Mouse (Mus musculus) hindbrain, embryonic 11.5 days (tissue): ENCODE measurements around the gene Nkx2-2. TPM values are rescaled to one million over a fixed set of nuclear protein-coding genes. Genes with fewer than 3 reads are reported as not detected.
A peak's percentile ranks its signal among the peaks of the same experiment; 100 is the strongest.

Experiments used
- ATAC-seq: fragments of 200-750 bp; cut with Nextera tagmentation; 2 replicates; pipeline ENCODE4 v1.8.0; 2017; ENCODE audit warnings: mild to moderate bottlenecking, moderate TSS enrichment, moderate library complexity; ENCODE audit not compliant: low FRiP score
- DNase-seq: peaks from one replicate; pipeline ENCODE4 v3.0.0-alpha.2; 2015; ENCODE audit warnings: low spot score
- H3K27ac ChIP-seq: fragments of 300-500 bp; sonication (generic); 2 replicates; pipeline ENCODE4 v1.5.1; 2014; ENCODE audit warnings: mild to moderate bottlenecking, low read depth, low read length
- H3K27me3 ChIP-seq: fragments of 300-500 bp; sonication (generic); 2 replicates; pipeline ENCODE4 v1.6.1; 2014; ENCODE audit warnings: mild to moderate bottlenecking, low read length, moderate library complexity, mixed read lengths; ENCODE audit not compliant: control insufficient read depth, insufficient read depth
- H3K36me3 ChIP-seq: fragments of 300-500 bp; sonication (generic); 2 replicates; pipeline ENCODE4 v1.6.1; 2014; ENCODE audit warnings: mild to moderate bottlenecking, low read length, moderate library complexity, mixed read lengths; ENCODE audit not compliant: control insufficient read depth, insufficient read depth
- H3K4me1 ChIP-seq: fragments of 300-500 bp; sonication (generic); replicated peaks from 2 replicates; pipeline ENCODE4 v1.6.1; 2014; ENCODE audit warnings: low read length, mixed read lengths; ENCODE audit not compliant: control insufficient read depth, insufficient read depth
- H3K4me2 ChIP-seq: fragments of 300-500 bp; sonication (generic); replicated peaks from 2 replicates; pipeline ENCODE4 v1.6.1; 2014; ENCODE audit warnings: mild to moderate bottlenecking, low read depth, low read length
- H3K4me3 ChIP-seq: fragments of 300-500 bp; sonication (generic); 2 replicates; pipeline ENCODE4 v1.5.1; 2014; ENCODE audit warnings: low read depth, low read length
- H3K9ac ChIP-seq: fragments of 300-500 bp; sonication (generic); 2 replicates; pipeline ENCODE4 v1.6.1; 2014; ENCODE audit warnings: low read depth, low read length
- H3K9me3 ChIP-seq: fragments of 300-500 bp; sonication (generic); 2 replicates; pipeline ENCODE4 v1.6.1; 2016; ENCODE audit warnings: low read length; ENCODE audit not compliant: control insufficient read depth
- WGBS: fragments of 180-500 bp; shearing (Covaris S2); extraction: QIAGEN DNeasy Blood & Tissue Kit; methylation state at CpG from one replicate; pipeline ENCODE4 v1.1.7; 2014; 5-methylcytosine and 5-hydroxymethylcytosine counted together
- polyA plus RNA-seq: library from polyadenylated mRNA; unstranded; fragments of >200 nt; fragmentation: Nextera tagmentation; extraction: Ambion mirVana; gene quantifications from 2 replicates; pipeline ENCODE4 v1.2.1, GENCODE M21; 2014

Nkx2-2 gene
- polyA plus RNA-seq, 1 experiment from 2014 or later: 5.7 TPM

- no peak for ATAC-seq
- no peak overlapping the region for H3K4me2 ChIP-seq
- H3K4me1 ChIP-seq: peaks cover 16% of the 10 kb centered on the region
Observed at GRCm38 (mm10) chr2:147189546-147190315, 4.3 kb downstream of the Nkx2-2 start.

GRCm38 (mm10) chr2:147188871-147189545, 5.0 kb downstream of the Nkx2-2 start:
- H3K9me3 ChIP-seq: no peaks in the 10 kb centered on the region
- H3K36me3 ChIP-seq: no peaks in the 10 kb centered on the region
- H3K27ac ChIP-seq: peak overlapping the region; percentile 47; the same call in 1 of the 2 replicates
- H3K9ac ChIP-seq: no peak overlapping the region
- peaks cover 11% of the 10 kb centered on the region for H3K4me1 ChIP-seq
- peak; percentile 54 for DNase-seq
- peaks cover 94% of the 10 kb centered on the region for H3K27me3 ChIP-seq
- no peak overlapping the region for H3K4me2 ChIP-seq
- ATAC-seq: no peak
- peak overlapping the region; percentile 2; the same call in 1 of the 2 replicates for H3K4me3 ChIP-seq
- under 1% methylated on average over 11 of the region's 11 CpGs for WGBS

More at GRCm38 (mm10) chr2:147189546-147190315, 4.3 kb downstream of the Nkx2-2 start:
- peak; percentile 62 for DNase-seq
- Histone ChIP-seq H3K9ac (no peak overlapping the region), H3K27me3 (peaks cover 94% of the 10 kb centered on the region), H3K36me3 (no peaks in the 10 kb centered on the region), H3K4me3 (peak overlapping the region; percentile 2; the same call in 1 of the 2 replicates), H3K27ac (peak overlapping the region; percentile 47; the same call in 1 of the 2 replicates), H3K9me3 (no peaks in the 10 kb centered on the region)
- WGBS: under 1% methylated on average over 28 of the region's 28 CpGs

- ATAC-seq (peak; percentile 80), DNase-seq (peak; percentile 78)
- H3K9ac ChIP-seq: no peak overlapping the region
- no peak overlapping the region for H3K4me3 ChIP-seq
- peaks cover 7% of the 10 kb centered on the region for H3K4me1 ChIP-seq
- no peak overlapping the region for H3K4me2 ChIP-seq
- no peaks in the 10 kb centered on the region for H3K36me3 ChIP-seq
- peaks cover 94% of the 10 kb centered on the region for H3K27me3 ChIP-seq
- no peak overlapping the region for H3K27ac ChIP-seq
- H3K9me3 ChIP-seq: no peaks in the 10 kb centered on the region
- WGBS: under 1% methylated on average over 28 of the region's 28 CpGs
Observed at GRCm38 (mm10) chr2:147188074-147188700, 5.9 kb downstream of the Nkx2-2 start.

GRCm38 (mm10) chr2:147187061-147187870, 6.8 kb downstream of the Nkx2-2 start:
- WGBS: 0% methylated on average over 32 of the region's 33 CpGs
- 0 out of 2 replicates have a peak overlapping the region, but pooled peaks have one; percentile 25 for H3K27ac ChIP-seq
- H3K4me3 ChIP-seq: no peak overlapping the region
- 0 out of 2 replicates have a peak overlapping the region, but pooled peaks have one; percentile 14 for H3K4me2 ChIP-seq
- no peaks in the 10 kb centered on the region for H3K36me3 ChIP-seq
- no peak overlapping the region for H3K9ac ChIP-seq
- 0 out of 2 replicates have a peak, but pooled peaks have one; percentile 7 for ATAC-seq
- H3K27me3 ChIP-seq: peaks cover 94% of the 10 kb centered on the region
- peaks cover 5% of the 10 kb centered on the region for H3K4me1 ChIP-seq
- no peaks in the 10 kb centered on the region for H3K9me3 ChIP-seq
- DNase-seq: peak; percentile 53

- under 1% methylated on average over 25 of the region's 25 CpGs for WGBS
- H3K27ac ChIP-seq: no peak overlapping the region
- no peak for ATAC-seq
Observed at GRCm38 (mm10) chr2:147186261-147186681, 7.8 kb downstream of the Nkx2-2 start.

GRCm38 (mm10) chr2:147185561-147185960, 8.5 kb downstream of the Nkx2-2 start:
- Histone ChIP-seq H3K27me3 (peaks cover 94% of the 10 kb centered on the region), H3K9ac (0 out of 2 replicates have a peak overlapping the region, but pooled peaks have one; percentile 23), H3K36me3 (no peaks in the 10 kb centered on the region), H3K27ac (peak overlapping the region; percentile 36; the same call in 1 of the 2 replicates), H3K4me3 (peak overlapping the region; percentile 20), H3K4me1 (peaks cover 5% of the 10 kb centered on the region), H3K9me3 (no peaks in the 10 kb centered on the region), H3K4me2 (no peak overlapping the region)
- peak; percentile 70 for DNase-seq
- under 1% methylated on average over 23 of the region's 23 CpGs for WGBS
- ATAC-seq: no peak

More at GRCm38 (mm10) chr2:147186261-147186681, 7.8 kb downstream of the Nkx2-2 start:
- peak; percentile 62 for DNase-seq
- Histone ChIP-seq H3K27me3 (peaks cover 95% of the 10 kb centered on the region), H3K4me1 (peaks cover 5% of the 10 kb centered on the region), H3K9me3 (no peaks in the 10 kb centered on the region), H3K9ac (no peak overlapping the region), H3K4me3 (peak overlapping the region; percentile 2; the same call in 1 of the 2 replicates), H3K36me3 (no peaks in the 10 kb centered on the region), H3K4me2 (no peak overlapping the region)

GRCm38 (mm10) chr2:147184071-147184990, 9.7 kb downstream of the Nkx2-2 start:
- Histone ChIP-seq H3K9me3 (no peaks in the 10 kb centered on the region), H3K27ac (no peak overlapping the region), H3K27me3 (peaks cover 93% of the 10 kb centered on the region), H3K9ac (no peak overlapping the region), H3K36me3 (no peaks in the 10 kb centered on the region), H3K4me2 (peak overlapping the region; percentile 6), H3K4me3 (peak overlapping the region; percentile 10), H3K4me1 (peaks cover 5% of the 10 kb centered on the region)
- ATAC-seq: no peak
- DNase-seq: peak; percentile 62
- WGBS: under 1% methylated on average over 59 of the region's 65 CpGs
